Mouse (Mus musculus): ENCODE measurements around the gene Ptn.

DNA sequence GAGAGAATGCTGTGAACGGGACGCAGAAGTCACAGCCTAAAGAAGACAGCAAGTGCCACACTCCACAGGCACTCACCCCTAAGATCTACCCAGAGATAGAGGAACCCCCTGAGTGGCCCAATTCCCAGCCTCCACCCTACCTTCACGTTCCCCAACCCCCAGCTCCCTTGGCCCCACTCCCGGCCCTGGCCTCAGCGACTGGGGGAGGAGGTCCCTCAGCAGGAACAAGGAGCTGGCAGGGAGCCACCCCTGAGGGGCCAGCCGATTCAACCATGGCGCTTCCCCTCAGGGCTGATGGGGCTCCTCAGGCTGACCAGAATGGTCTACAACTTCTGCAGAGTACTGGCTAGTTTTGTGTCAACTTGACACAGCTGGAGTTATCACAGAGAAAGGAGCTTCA lies 81.9 kb downstream of the Ptn start:
- TF ChIP-seq POLR2A (IDR thresholded peaks at IDR 0.05; ENCODE audit: insufficient read depth, low read length) (no peak), CTCF (IDR thresholded peaks at IDR 0.05; ENCODE audit: low read depth, low read length) (no peak)
